ENCODE assay signal across 8 mouse cellular contexts in the genomic region with DNA sequence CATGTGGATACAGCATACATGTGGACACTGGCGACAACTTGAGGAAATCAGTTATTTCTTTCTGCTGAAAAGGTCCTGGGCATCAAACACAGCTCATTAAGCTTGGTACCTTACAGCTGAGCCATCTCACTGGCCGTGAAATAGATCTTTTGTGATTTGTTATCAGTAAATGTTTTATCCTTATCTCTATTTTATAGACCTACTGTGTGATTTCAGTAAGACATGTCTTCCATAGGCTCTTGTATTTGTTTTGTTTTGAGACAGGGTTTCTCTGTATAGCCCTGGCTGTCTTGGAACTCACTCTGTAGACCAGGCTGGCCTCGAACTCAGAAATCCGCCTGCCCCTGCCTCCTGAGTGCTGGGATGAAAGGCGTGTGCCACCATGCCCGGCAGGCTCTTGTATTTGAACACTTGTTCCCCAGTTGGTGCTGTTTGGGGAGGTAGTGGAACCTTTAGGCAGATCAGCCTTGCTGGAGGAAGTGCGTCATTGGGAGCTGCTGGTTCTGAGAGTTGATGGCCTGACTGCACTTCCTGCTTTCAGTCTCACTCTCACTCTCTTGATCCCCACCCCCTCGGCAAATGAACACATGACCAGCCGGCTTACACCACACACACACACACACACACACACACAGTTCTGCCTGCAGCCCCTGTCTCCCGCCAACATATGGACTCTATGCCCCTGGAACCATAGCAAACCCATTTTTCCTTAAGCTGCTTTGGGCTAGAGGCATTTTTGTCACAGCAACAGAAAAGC. TPM values are rescaled to one million over a fixed set of nuclear protein-coding genes. Genes with fewer than 3 reads are reported as not detected.
DNase-seq lines count a peak whose midpoint lies in the region; ATAC-seq and TF ChIP-seq lines count a peak whose summit lies in the region.

No protein-coding gene starts in this region.

- H3K4me3 ChIP-seq in lung, postnatal 0 days (ENCODE audit: low read depth, low read length), result 0 out of 2 replicates have a peak overlapping the region, but pooled peaks have one; percentile 37
- peak overlapping the region; percentile 9; the same call in 1 of the 2 replicates for H3K4me3 ChIP-seq in small intestine, adult 2 months (ENCODE audit: low read depth, low read length)

- peak; percentile 96 for ATAC-seq in activated CD4-positive, CD25-positive, alpha-beta regulatory T cell, adult 4 months
- ATAC-seq in lung, postnatal 0 days, result peak; percentile 79

- no peaks in the 10 kb centered on the region for H3K9me3 ChIP-seq in lung, postnatal 0 days (ENCODE audit: low read length)

- no peak for TF ChIP-seq POLR2A in small intestine, adult 2 months (IDR thresholded peaks at IDR 0.05; ENCODE audit: low read depth, low read length)

- H3K36me3 ChIP-seq in lung, postnatal 0 days (ENCODE audit: insufficient read depth, low read length), result no peaks in the 10 kb centered on the region
- no peaks in the 10 kb centered on the region for H3K36me3 ChIP-seq in small intestine, adult 2 months (ENCODE audit: control insufficient read depth, insufficient read depth, low read length)

- H3K9ac ChIP-seq in lung, postnatal 0 days (replicated peaks; ENCODE audit: low read depth), result no peak overlapping the region

- no peaks in the 10 kb centered on the region for H3K4me1 ChIP-seq in lung, postnatal 0 days (ENCODE audit: insufficient read depth, low read depth, low read length)
- H3K4me1 ChIP-seq in small intestine, adult 2 months (ENCODE audit: control insufficient read depth, insufficient read depth, insufficient read length, low read length), result peaks cover 2% of the 10 kb centered on the region; the same call in 1 of the 2 replicates

- no peaks in the 10 kb centered on the region for H3K27me3 ChIP-seq in lung, postnatal 0 days (replicated peaks; ENCODE audit: insufficient read depth, low read length)
- H3K27me3 ChIP-seq in small intestine, adult 2 months (ENCODE audit: control insufficient read depth, insufficient read depth, low read length), result no peaks in the 10 kb centered on the region

- no peak overlapping the region for H3K27ac ChIP-seq in lung, postnatal 0 days (ENCODE audit: low read length)
- H3K27ac ChIP-seq in small intestine, adult 2 months (ENCODE audit: insufficient read depth, low read depth, low read length), result no peak overlapping the region; the same call in 1 of the 2 replicates

- no peak for TF ChIP-seq CTCF in lung, postnatal 0 days (IDR thresholded peaks at IDR 0.05)
- no peak for TF ChIP-seq CTCF in small intestine, adult 2 months (IDR thresholded peaks at IDR 0.05; ENCODE audit: extremely low read depth, insufficient read length, insufficient replicate concordance, low read depth, low read length)

- DNase-seq in adrenal gland, postnatal 36 days, result peak; percentile 12 to 43
- no peak for DNase-seq in adrenal gland, postnatal 4 days (ENCODE audit: low spot score in 2 of 2)
- peak; percentile 36 for DNase-seq in heart, adult 8-10 months (ENCODE audit: low spot score)
- peak; percentile 49 for DNase-seq in kidney, adult 9 months
- DNase-seq in lung, postnatal 0 days (ENCODE audit: low spot score), result peak; percentile 92
- DNase-seq in ovary, postnatal 14 days (ENCODE audit: low spot score), result no peak

- peak overlapping the region; percentile 63 for H3K4me2 ChIP-seq in lung, postnatal 0 days (replicated peaks; ENCODE audit: low read depth, low read length)

- 37% methylated on average over 10 of the region's 10 CpGs for WGBS in lung, postnatal 0 days
- 45% methylated on average over 10 of the region's 10 CpGs for WGBS in small intestine, adult 2 months

- TF ChIP-seq EP300 in lung, postnatal 0 days (IDR thresholded peaks at IDR 0.05), result no peak

RNA-seq across cellular contexts. Expression of a gene that starts 12.5 kb away (rescaled TPM):
- 100 to 1,000 TPM; 711 to 729 TPM for total RNA-seq in adrenal gland, postnatal 36 days (2021)
- 100 to 1,000 TPM; 940 to 975 TPM for total RNA-seq in adrenal gland, postnatal 4 days (2021)
- polyA plus RNA-seq in activated CD4-positive, CD25-positive, alpha-beta regulatory T cell, adult 4 months (2017; shearing (Covaris generic)), result 1,000 to 10,000 TPM; 1,417 to 1,752 TPM
- total RNA-seq in heart, adult 8-10 months (2022), result 100 to 1,000 TPM; 385 to 495 (median 425) TPM
- polyA plus RNA-seq in lung, postnatal 0 days (2015; fragmentation: Nextera tagmentation; extraction: Ambion mirVana), result 404 and 434 TPM in 2 replicates
- 1,479 and 1,553 TPM in 2 replicates for polyA plus RNA-seq in small intestine, adult 2 months (2012; rRNA removed)

RNA-seq across cellular contexts. Expression of a gene that starts 29.5 kb away (rescaled TPM):
- 10 to 100 TPM; 32.9 to 45.2 TPM for total RNA-seq in adrenal gland, postnatal 36 days (2021)
- total RNA-seq in adrenal gland, postnatal 4 days (2021), result 10 to 100 TPM; 62.4 to 69.7 TPM
- polyA plus RNA-seq in activated CD4-positive, CD25-positive, alpha-beta regulatory T cell, adult 4 months (2017; shearing (Covaris generic)), result 1 to 10 TPM; 3.8 to 4.4 TPM
- total RNA-seq in heart, adult 8-10 months (2022), result 10 to 100 TPM; 22.2 to 28.9 (median 23.8) TPM
- polyA plus RNA-seq in lung, postnatal 0 days (2015; fragmentation: Nextera tagmentation; extraction: Ambion mirVana), result 4.3 and 5.1 TPM in 2 replicates
- 10.0 and 18.7 TPM in 2 replicates for polyA plus RNA-seq in small intestine, adult 2 months (2012; rRNA removed)

RNA-seq across cellular contexts. Expression of a gene that starts 38.3 kb away (rescaled TPM):
- total RNA-seq in adrenal gland, postnatal 36 days (2021), result 1 to 10 TPM; 6.4 to 8.6 TPM
- 10 to 100 TPM in 1 of 2 experiments, 1 to 10 TPM in 1; 9.5 to 14.2 TPM for total RNA-seq in adrenal gland, postnatal 4 days (2021)
- polyA plus RNA-seq in activated CD4-positive, CD25-positive, alpha-beta regulatory T cell, adult 4 months (2017; shearing (Covaris generic)), result 1 to 10 TPM in 1 of 2 experiments, under 1 TPM in 1; 0.52 to 1.1 TPM
- total RNA-seq in heart, adult 8-10 months (2022), result 10 to 100 TPM; 15.6 to 31.7 (median 17.5) TPM
- polyA plus RNA-seq in lung, postnatal 0 days (2015; fragmentation: Nextera tagmentation; extraction: Ambion mirVana), result 1.2 and 1.6 TPM in 2 replicates
- polyA plus RNA-seq in small intestine, adult 2 months (2012; rRNA removed), result 4.9 and 12.6 TPM in 2 replicates

RNA-seq across cellular contexts. Expression of a gene that starts 38.8 kb away (rescaled TPM):
- 1 to 10 TPM; 1.4 to 3.2 TPM for total RNA-seq in adrenal gland, postnatal 36 days (2021)
- total RNA-seq in adrenal gland, postnatal 4 days (2021), result 1 to 10 TPM; 5.3 to 5.4 TPM
- 1 to 10 TPM; 3.0 to 3.1 TPM for polyA plus RNA-seq in activated CD4-positive, CD25-positive, alpha-beta regulatory T cell, adult 4 months (2017; shearing (Covaris generic))
- 1 to 10 TPM; 1.6 to 5.4 (median 3.7) TPM for total RNA-seq in heart, adult 8-10 months (2022)
- 4.4 and 5.5 TPM in 2 replicates for polyA plus RNA-seq in lung, postnatal 0 days (2015; fragmentation: Nextera tagmentation; extraction: Ambion mirVana)
- polyA plus RNA-seq in small intestine, adult 2 months (2012; rRNA removed), result 3.3 and 3.9 TPM in 2 replicates

Comparison
In these comparisons a context has a peak if more than half of its experiments do, and no peak if none do; other contexts are left out.
1. DNase-seq: peak in adrenal gland, postnatal 36 days (2 of 2), heart, adult 8-10 months (single experiment), kidney, adult 9 months (single experiment) and lung, postnatal 0 days (single experiment); none in adrenal gland, postnatal 4 days (0 of 2) and ovary, postnatal 14 days (single experiment).